Mouse (Mus musculus) liver, embryonic 14.5 days (tissue): ENCODE data around the gene Dock9.

ENCODE experiments used
- CTCF ChIP-seq: IDR thresholded peaks from 2 replicates; pipeline ENCODE4 v1.5.1; 2016; ENCODE audit warnings: antibody characterized with exemption, low read depth, control low read depth
- EP300 ChIP-seq: IDR thresholded peaks from 2 replicates; pipeline ENCODE4 v1.6.1; 2016; ENCODE audit warnings: antibody characterized with exemption, low read depth

GRCm38 (mm10) chr14:121604565-121604964 lies 193.1 kb downstream of the Dock9 start:
- no peak for TF ChIP-seq CTCF
- no peak for TF ChIP-seq EP300
